Mouse (Mus musculus) bone marrow, adult 2 months (tissue): Measurements from ENCODE around the gene Hoxa9. TPM values are rescaled to one million over a fixed set of nuclear protein-coding genes. Genes with fewer than 3 reads are reported as not detected.

ENCODE experiments used
- H3K27ac ChIP-seq: fragments of 200-500 bp; 2 replicates; pipeline ENCODE4 v1.5.1; 2012; ENCODE audit warnings: low read depth, mild to moderate bottlenecking, control low read depth, inconsistent platforms, low read length; ENCODE audit not compliant: control insufficient read depth, poor library complexity, insufficient read depth
- H3K4me1 ChIP-seq: fragments of 200-500 bp; 2 replicates; pipeline ENCODE4 v1.6.1; 2011; ENCODE audit warnings: low read length; ENCODE audit not compliant: control insufficient read depth, insufficient read depth
- H3K4me3 ChIP-seq: fragments of 200-500 bp; replicated peaks from 2 replicates; pipeline ENCODE3; 2011; ENCODE audit warnings: mild to moderate bottlenecking, low read depth, low read length, control low read depth; ENCODE audit not compliant: control insufficient read depth
- CTCF ChIP-seq: fragments of 200-500 bp; IDR thresholded peaks from 2 replicates; pipeline ENCODE4 v1.5.1; 2011; ENCODE audit warnings: low read length, control low read depth; ENCODE audit not compliant: control insufficient read depth, insufficient read depth
- POLR2A ChIP-seq: fragments of 200-500 bp; IDR thresholded peaks from 2 replicates; pipeline ENCODE4 v1.6.1; 2011; ENCODE audit warnings: low read depth, mild to moderate bottlenecking, control low read depth, low read length, borderline replicate concordance; ENCODE audit not compliant: control insufficient read depth
- WGBS: fragments of 180-500 bp; shearing (Covaris S2); methylation state at CpG from one replicate; pipeline ENCODE4 v1.1.7; 2018; 5-methylcytosine and 5-hydroxymethylcytosine counted together
- polyA plus RNA-seq: library from polyadenylated mRNA; stranded (reverse); fragments of >200 nt; gene quantifications from 2 replicates; pipeline ENCODE4 v1.2.4, GENCODE M21; 2011; ENCODE audit warnings: low replicate concordance; ENCODE audit not compliant: missing spikeins, insufficient read depth, insufficient read length

Gene Hoxa9
- polyA plus RNA-seq, 1 experiment = 3.8 TPM

DNA sequence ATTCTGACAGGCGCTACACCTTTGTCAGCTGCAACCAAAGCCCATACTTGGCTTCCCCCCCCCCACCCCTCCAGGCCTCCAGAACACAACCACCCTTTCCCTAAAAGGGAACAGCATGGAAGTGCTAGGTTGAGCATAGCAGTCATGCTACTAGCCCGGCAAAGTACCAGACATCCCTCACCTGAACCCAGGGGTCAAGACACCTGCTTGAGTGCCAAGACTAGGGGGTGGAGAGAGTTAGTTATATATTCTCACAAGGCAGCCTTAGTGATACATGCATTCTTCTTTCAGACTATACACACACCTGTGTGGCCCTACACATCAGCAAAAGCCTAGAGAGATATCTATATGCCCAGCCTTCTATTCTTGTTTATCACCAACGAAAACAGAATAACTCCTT lies 45.1 kb downstream of the Hoxa9 start:
- H3K4me3 ChIP-seq = no peak overlapping the region
- TF ChIP-seq POLR2A = no peak
- TF ChIP-seq CTCF = no peak
- no peaks in the 10 kb centered on the region for H3K4me1 ChIP-seq
- H3K27ac ChIP-seq = no peak overlapping the region
- WGBS = 81% methylated on average over 3 of the region's 3 CpGs

DNA sequence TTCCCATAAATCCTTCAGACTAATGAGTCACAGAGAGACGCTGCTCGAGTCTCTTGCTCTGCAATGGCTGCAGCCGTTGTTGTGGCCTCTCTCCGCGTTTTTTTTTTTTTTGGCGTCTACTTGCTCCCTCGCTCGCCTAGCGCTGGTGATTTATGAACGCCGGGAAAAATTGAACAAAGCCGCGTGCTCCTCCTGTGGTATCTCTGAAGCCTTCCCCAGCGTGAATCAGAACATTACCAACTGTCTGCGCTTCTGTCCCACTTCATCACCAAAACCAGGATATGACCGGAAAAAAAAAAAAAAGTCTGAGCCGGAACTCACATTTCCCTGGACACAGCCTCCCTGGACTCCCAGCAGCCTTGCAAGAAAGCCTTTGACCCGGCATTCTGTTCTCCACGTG lies 45.7 kb downstream of the Hoxa9 start:
- no peak for TF ChIP-seq CTCF
- no peak for TF ChIP-seq POLR2A
- Histone ChIP-seq H3K27ac (no peak overlapping the region), H3K4me1 (no peaks in the 10 kb centered on the region), H3K4me3 (no peak overlapping the region)
- WGBS = 79% methylated on average over 19 of the region's 19 CpGs

GRCm38 (mm10) chr6:52184668-52185067 lies 46.2 kb downstream of the Hoxa9 start:
- Histone ChIP-seq H3K27ac (no peak overlapping the region), H3K4me3 (no peak overlapping the region), H3K4me1 (no peaks in the 10 kb centered on the region)
- 72% methylated on average over 6 of the region's 6 CpGs for WGBS
- no peak for TF ChIP-seq POLR2A
- TF ChIP-seq CTCF = no peak

GRCm38 (mm10) chr6:52183311-52184080 lies 47.4 kb downstream of the Hoxa9 start:
- Histone ChIP-seq H3K4me3 (no peak overlapping the region), H3K27ac (no peak overlapping the region), H3K4me1 (no peaks in the 10 kb centered on the region)
- 77% methylated on average over 10 of the region's 10 CpGs for WGBS
- no peak for TF ChIP-seq CTCF
- no peak for TF ChIP-seq POLR2A

GRCm38 (mm10) chr6:52182793-52183192 lies 48.1 kb downstream of the Hoxa9 start:
- no peak for TF ChIP-seq CTCF
- no peak for TF ChIP-seq POLR2A
- 91% methylated on average over 1 of the region's 1 CpGs for WGBS

GRCm38 (mm10) chr6:52182030-52182429 lies 48.9 kb downstream of the Hoxa9 start:
- 79% methylated on average over 2 of the region's 2 CpGs for WGBS
- Histone ChIP-seq H3K4me3 (no peak overlapping the region), H3K27ac (no peak overlapping the region), H3K4me1 (no peaks in the 10 kb centered on the region)
- no peak for TF ChIP-seq CTCF
- TF ChIP-seq POLR2A = no peak

More at GRCm38 (mm10) chr6:52182793-52183192, 48.1 kb downstream of the Hoxa9 start:
- Histone ChIP-seq H3K27ac (no peak overlapping the region), H3K4me1 (no peaks in the 10 kb centered on the region), H3K4me3 (no peak overlapping the region)

DNA sequence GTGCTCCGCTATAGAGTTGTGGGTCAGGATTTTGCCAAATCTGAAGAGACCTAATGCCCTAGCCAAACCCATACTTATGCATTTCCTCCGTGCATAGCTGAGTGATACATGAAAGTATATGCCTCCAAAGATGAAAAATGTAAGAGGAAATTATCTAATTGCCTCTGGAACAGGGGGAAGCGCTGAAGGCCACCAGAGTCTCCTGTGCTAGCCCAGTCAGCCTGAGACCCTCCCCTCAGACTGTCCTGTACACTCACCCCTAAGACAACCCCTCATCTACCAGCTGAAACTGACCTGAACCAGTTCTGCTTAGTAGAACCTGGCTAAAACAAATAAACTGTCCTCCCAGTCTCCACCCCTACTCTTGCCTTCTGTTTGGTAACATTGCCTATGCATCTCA lies 50.2 kb downstream of the Hoxa9 start:
- no peak for TF ChIP-seq POLR2A
- no peak for TF ChIP-seq CTCF
- H3K4me3 ChIP-seq = no peak overlapping the region
- no peak overlapping the region for H3K27ac ChIP-seq
- H3K4me1 ChIP-seq = no peaks in the 10 kb centered on the region
- WGBS = 79% methylated on average over 3 of the region's 3 CpGs

DNA sequence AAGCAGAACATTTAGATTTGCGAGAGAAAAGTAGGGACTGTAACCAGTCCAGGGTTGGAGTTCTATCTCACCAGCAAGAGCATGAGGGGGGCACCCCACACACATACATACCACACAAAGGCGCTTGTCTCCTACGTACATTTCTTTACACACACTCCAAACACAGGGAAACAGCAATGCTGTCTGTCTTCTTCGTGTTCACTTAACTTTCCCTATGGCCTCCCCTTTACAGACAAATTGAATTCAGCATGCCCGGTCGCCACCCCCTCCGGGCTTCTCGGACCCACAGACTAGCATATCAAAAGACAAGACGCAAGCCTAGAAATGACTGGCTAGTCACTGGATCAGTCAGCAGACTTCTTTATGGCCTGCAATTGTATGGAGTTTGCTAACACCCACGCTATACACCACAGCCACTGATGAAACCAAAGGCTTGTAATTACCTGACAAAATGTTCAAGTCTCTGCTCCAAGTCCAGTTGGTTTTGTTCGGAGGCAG lies 50.6 kb downstream of the Hoxa9 start:
- TF ChIP-seq CTCF (no peak), POLR2A (no peak)
- Histone ChIP-seq H3K4me1 (no peaks in the 10 kb centered on the region), H3K27ac (no peak overlapping the region), H3K4me3 (no peak overlapping the region)
- 86% methylated on average over 11 of the region's 11 CpGs for WGBS
